Mouse (Mus musculus) myocyte (in vitro differentiated cells): ENCODE measurements around the gene Vstm5. TPM values are rescaled to one million over a fixed set of nuclear protein-coding genes. Genes with fewer than 3 reads are reported as not detected.

ENCODE experiments used
- H3K27me3 ChIP-seq: one replicate; pipeline ENCODE4 v1.6.1; 2011; ENCODE audit not compliant: control insufficient read depth, insufficient read depth, insufficient read length
- H3K36me3 ChIP-seq: one replicate; pipeline ENCODE4 v1.6.1; 2011; ENCODE audit not compliant: control insufficient read depth, insufficient read depth
- H3K4me2 ChIP-seq: one replicate; pipeline ENCODE4 v1.6.1; 2011; ENCODE audit warnings: low read depth, control low read depth
- H3K4me3 ChIP-seq: one replicate; pipeline ENCODE4 v1.5.1; 2011; ENCODE audit warnings: mild to moderate bottlenecking, control low read depth, moderate library complexity
- H3K79me2 ChIP-seq: one replicate; pipeline ENCODE4 v1.6.1; 2011; ENCODE audit not compliant: control insufficient read depth, insufficient read depth
- H3ac ChIP-seq: one replicate; pipeline ENCODE4 v1.6.1; 2011; ENCODE audit not compliant: control insufficient read depth, insufficient read length
- CEBPB ChIP-seq: IDR thresholded peaks from 2 replicates; pipeline ENCODE4 v1.6.1; 2011; ENCODE audit warnings: mild to moderate bottlenecking, moderate library complexity; ENCODE audit not compliant: poor library complexity, insufficient read depth, severe bottlenecking
- E2F4 ChIP-seq: IDR thresholded peaks from one replicate; pipeline ENCODE4 v1.6.1; 2011; ENCODE audit warnings: mild to moderate bottlenecking, control low read depth, moderate library complexity; ENCODE audit not compliant: insufficient read depth
- MAX ChIP-seq: IDR thresholded peaks from one replicate; pipeline ENCODE4 v1.6.1; 2011; ENCODE audit warnings: low read depth, mild to moderate bottlenecking, control low read depth
- MYOD1 ChIP-seq, 3 experiments: IDR thresholded peaks; one replicate each; pipeline ENCODE4 v1.6.1; 2011; ENCODE audit warnings: control low read depth in 2 of 3, low read depth in 2 of 3, mild to moderate bottlenecking in 2 of 3, moderate library complexity in 1 of 3; ENCODE audit not compliant: insufficient read length in 2 of 3, control insufficient read depth in 1 of 3
- MYOG ChIP-seq, 3 experiments: IDR thresholded peaks; one replicate each; pipeline ENCODE4 v1.6.1; 2011; ENCODE audit warnings: control low read depth in 2 of 3, low read depth in 2 of 3, mild to moderate bottlenecking in 2 of 3; ENCODE audit not compliant: insufficient read length in 2 of 3, control insufficient read depth in 1 of 3, insufficient read depth in 1 of 3
- POLR2A ChIP-seq: IDR thresholded peaks from one replicate; pipeline ENCODE4 v1.6.1; 2011; ENCODE audit warnings: low read depth, mild to moderate bottlenecking, control low read depth, moderate library complexity; ENCODE audit not compliant: insufficient read length
- POLR2AphosphoS2 ChIP-seq: IDR thresholded peaks from one replicate; pipeline ENCODE4 v1.6.1; 2011; ENCODE audit warnings: low read depth, control low read depth; ENCODE audit not compliant: insufficient read length
- REST ChIP-seq: IDR thresholded peaks from one replicate; pipeline ENCODE4 v1.6.1; 2011; ENCODE audit warnings: mild to moderate bottlenecking, control low read depth, moderate library complexity; ENCODE audit not compliant: insufficient read depth, insufficient read length
- SRF ChIP-seq: IDR thresholded peaks from one replicate; pipeline ENCODE4 v1.6.1; 2011; ENCODE audit warnings: low read depth; ENCODE audit not compliant: control insufficient read depth, insufficient read length
- TCF12 ChIP-seq: IDR thresholded peaks from one replicate; pipeline ENCODE4 v1.6.1; 2011; ENCODE audit warnings: mild to moderate bottlenecking, control low read depth; ENCODE audit not compliant: poor library complexity, insufficient read depth, severe bottlenecking
- TCF3 ChIP-seq: IDR thresholded peaks from one replicate; pipeline ENCODE4 v1.6.1; 2011; ENCODE audit warnings: low read depth, control low read depth; ENCODE audit not compliant: insufficient read length
- USF1 ChIP-seq: IDR thresholded peaks from one replicate; pipeline ENCODE4 v1.6.1; 2011; ENCODE audit warnings: low read depth, mild to moderate bottlenecking, control low read depth, moderate library complexity
- polyA plus RNA-seq: library from polyadenylated mRNA; unstranded; fragments of >200 nt; fragmentation: generic; extraction: Trizol; gene quantifications from one replicate; pipeline ENCODE4 v1.2.1, GENCODE M21; 2012; ENCODE audit warnings: missing spikeins

Vstm5 gene
- polyA plus RNA-seq, 1 experiment: not detected

DNA sequence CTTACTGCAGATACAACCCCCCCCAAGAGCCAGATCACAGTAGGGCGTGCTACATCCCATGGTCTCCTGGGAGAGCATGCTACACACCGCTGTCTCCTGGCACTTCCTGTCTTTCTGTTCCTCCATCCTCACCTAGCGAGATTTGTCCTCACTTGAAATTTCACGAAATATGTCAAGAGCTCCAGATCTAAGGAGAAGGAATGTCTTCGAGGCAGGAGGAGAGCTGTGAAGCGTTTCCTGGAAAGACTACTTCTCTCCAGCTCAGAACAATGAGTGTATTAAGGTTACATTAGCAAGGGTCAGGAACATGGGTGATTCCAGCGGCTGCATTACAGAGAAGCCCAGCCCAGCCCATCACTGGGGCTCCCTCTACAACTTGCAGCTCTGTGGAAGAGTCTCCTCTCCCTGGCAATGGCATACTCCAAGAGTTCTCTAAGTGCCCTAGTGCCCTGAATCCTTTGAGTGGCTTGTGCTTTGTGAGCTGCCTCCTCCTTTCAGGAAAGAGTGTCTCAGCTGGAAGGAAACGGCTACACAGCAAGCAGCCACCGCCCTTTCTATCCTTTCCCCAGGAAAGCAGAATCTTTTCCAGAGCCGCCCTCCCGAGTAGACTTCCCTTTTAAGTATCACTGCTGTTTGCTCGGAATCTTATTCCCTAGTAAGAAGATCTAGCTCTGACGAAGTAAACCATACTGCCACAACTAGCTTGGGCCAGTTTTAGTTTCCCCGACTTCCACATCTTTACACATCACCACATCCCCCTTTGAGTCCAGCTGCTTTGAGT lies 1.1 kb upstream of the Vstm5 start:
- H3K36me3 ChIP-seq: no peaks in the 10 kb centered on the region
- H3K79me2 ChIP-seq: no peaks in the 10 kb centered on the region
- no peaks in the 10 kb centered on the region for H3K27me3 ChIP-seq
- no peak overlapping the region for H3K4me3 ChIP-seq
- no peak overlapping the region for H3K4me2 ChIP-seq
- TF ChIP-seq TCF3 (no peak), CEBPB (no peak), MYOD1 (IDR thresholded peaks at IDR 0.05; ENCODE audit: control insufficient read depth in 1 of 3, insufficient read length in 2 of 3, low read depth in 2 of 3) (no peak), E2F4 (no peak), USF1 (no peak), REST (no peak), SRF (no peak), MYOG (IDR thresholded peaks at IDR 0.05; ENCODE audit: control insufficient read depth in 1 of 3, insufficient read depth in 1 of 3, insufficient read length in 2 of 3, low read depth in 2 of 3) (no peak)
- no peak overlapping the region for H3ac ChIP-seq

DNA sequence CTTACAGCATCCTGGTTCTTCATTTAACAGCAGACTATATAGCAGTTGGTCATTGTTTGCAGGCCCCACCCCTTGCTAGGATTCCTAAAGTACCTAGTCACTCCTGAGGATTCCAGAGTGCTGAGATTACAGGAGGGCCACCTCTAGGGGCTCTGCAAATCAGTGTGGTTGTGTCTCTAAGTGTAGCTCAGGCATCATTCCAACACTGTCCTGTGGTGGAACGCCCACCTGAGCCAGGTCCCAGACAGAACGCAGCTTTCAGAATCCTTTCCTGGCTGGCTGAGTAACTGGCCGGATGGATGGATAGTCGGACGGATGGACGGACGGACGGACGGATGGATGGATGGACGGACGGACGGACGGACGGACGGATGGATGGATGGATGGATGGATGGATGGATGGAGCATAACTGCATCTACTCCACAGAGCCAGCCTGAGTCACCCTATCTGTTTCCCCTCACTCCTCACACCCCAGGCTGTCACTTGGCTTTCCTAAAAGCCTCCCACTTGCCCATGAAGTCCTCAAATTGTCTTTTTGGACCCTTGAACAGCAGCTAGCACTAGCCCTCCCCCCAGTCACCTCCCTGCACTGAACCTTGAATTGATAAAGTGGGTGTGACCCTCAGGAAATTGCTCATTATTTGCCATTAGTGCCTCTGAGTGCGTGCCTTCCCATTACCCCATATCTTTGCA lies 401 bp upstream of the Vstm5 start:
- Histone ChIP-seq H3K4me2 (no peak overlapping the region), H3ac (no peak overlapping the region), H3K27me3 (peaks cover 1% of the 10 kb centered on the region), H3K4me3 (no peak overlapping the region), H3K79me2 (no peaks in the 10 kb centered on the region), H3K36me3 (no peaks in the 10 kb centered on the region)
- TF ChIP-seq TCF12: no peak
- no peak for TF ChIP-seq REST
- no peak for TF ChIP-seq SRF
- no peak for TF ChIP-seq CEBPB
- no peak for TF ChIP-seq E2F4
- no peak for TF ChIP-seq POLR2AphosphoS2
- TF ChIP-seq POLR2A: no peak
- TF ChIP-seq MYOG (IDR thresholded peaks at IDR 0.05; ENCODE audit: control insufficient read depth in 1 of 3, insufficient read depth in 1 of 3, insufficient read length in 2 of 3, low read depth in 2 of 3): no peak
- no peak for TF ChIP-seq USF1

DNA sequence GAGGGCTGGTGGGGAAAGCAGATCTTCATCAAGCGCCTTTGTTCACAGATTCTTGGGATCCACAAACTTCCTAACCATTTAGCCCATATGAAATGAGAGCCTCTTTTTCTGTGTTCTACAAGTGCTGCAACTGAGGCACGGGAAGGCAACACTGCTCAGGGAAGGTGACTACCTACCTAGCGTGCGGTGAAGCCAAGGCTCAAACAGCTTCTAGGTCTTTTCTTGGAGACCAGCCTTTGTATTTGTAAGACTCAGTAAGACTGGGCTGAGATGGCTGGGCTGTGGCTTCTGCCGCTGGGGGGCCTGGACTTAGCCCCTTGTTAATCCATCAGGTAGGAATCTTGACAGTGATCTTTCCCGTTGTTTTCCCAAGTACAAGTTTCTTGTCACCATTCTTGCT lies 1.2 kb downstream of the Vstm5 start:
- TF ChIP-seq POLR2AphosphoS2: no peak
- no peak for TF ChIP-seq SRF
- TF ChIP-seq TCF3: no peak
- Histone ChIP-seq H3K27me3 (peaks cover 4% of the 10 kb centered on the region), H3K36me3 (no peaks in the 10 kb centered on the region), H3K79me2 (no peaks in the 10 kb centered on the region), H3K4me3 (no peak overlapping the region), H3K4me2 (no peak overlapping the region), H3ac (no peak overlapping the region)

DNA sequence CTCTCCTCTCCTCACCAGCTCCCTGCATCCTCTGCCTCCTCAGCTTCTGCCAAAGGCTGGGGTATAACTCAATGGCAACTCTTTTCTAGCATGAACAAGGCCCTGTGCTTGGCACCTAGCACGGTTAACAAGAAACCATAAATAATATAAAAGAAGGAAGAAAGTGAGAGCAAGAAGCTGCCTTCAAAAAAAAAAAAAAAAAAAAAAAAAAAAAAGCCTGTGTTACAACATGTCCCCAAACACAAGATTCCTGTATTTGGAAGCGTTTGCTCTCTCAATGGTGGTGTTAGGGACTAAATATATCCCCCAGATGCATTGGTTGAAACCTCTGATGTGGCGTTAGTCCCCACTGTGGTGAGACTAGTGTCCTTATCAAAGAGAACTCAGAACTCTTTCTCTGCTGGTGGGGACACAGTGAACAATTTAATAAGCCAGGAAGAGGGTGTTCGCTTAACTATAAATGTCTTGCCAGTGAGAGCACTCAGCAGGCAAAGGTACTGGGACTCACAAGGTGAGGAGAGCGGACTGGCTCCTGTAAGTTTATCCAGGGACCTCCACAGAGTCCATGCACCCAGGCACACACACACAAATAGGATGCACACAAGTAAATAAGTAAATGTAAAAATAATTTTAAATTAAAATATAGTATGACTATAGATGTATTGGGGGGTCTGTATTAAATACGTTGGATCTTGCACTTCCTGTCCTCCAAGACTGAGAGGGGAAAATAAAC lies 2.2 kb downstream of the Vstm5 start:
- TF ChIP-seq MAX: no peak
- TF ChIP-seq CEBPB: no peak
- TF ChIP-seq MYOG (IDR thresholded peaks at IDR 0.05; ENCODE audit: control insufficient read depth in 1 of 3, insufficient read depth in 1 of 3, insufficient read length in 2 of 3, low read depth in 2 of 3): no peak
- TF ChIP-seq SRF: no peak
- TF ChIP-seq REST: no peak
- no peak for TF ChIP-seq MYOD1 (IDR thresholded peaks at IDR 0.05; ENCODE audit: control insufficient read depth in 1 of 3, insufficient read length in 2 of 3, low read depth in 2 of 3)
- no peak for TF ChIP-seq USF1
- TF ChIP-seq E2F4: no peak
- TF ChIP-seq POLR2A: no peak
- TF ChIP-seq POLR2AphosphoS2: no peak
- no peak for TF ChIP-seq TCF3
- TF ChIP-seq TCF12: no peak
- no peak overlapping the region for H3K4me2 ChIP-seq
- H3K79me2 ChIP-seq: no peaks in the 10 kb centered on the region
- no peak overlapping the region for H3ac ChIP-seq
- no peak overlapping the region for H3K4me3 ChIP-seq
- peaks cover 12% of the 10 kb centered on the region for H3K27me3 ChIP-seq
- no peaks in the 10 kb centered on the region for H3K36me3 ChIP-seq

DNA sequence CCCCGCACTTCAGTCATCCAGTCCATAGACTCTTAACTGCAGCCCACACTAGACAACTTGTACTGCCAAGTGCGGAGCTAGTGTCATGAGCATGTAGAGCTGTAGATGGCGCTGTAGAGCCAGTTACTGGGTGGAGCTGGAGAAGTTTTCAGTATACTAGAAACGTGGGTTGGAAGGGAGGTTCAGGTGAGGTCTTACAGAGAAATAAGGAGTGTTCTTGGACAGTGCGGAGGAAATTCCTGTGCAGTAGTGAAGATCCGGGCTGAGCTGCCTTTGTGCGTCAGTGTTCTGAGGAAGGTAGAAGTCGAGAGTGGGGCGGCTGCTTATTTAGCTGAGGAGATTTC lies 2.7 kb downstream of the Vstm5 start:
- Histone ChIP-seq H3K79me2 (no peaks in the 10 kb centered on the region), H3K4me3 (no peak overlapping the region), H3K36me3 (no peaks in the 10 kb centered on the region), H3K4me2 (no peak overlapping the region), H3K27me3 (peaks cover 12% of the 10 kb centered on the region), H3ac (no peak overlapping the region)
- TF ChIP-seq E2F4 (no peak), CEBPB (no peak), MAX (no peak), MYOG (IDR thresholded peaks at IDR 0.05; ENCODE audit: control insufficient read depth in 1 of 3, insufficient read depth in 1 of 3, insufficient read length in 2 of 3, low read depth in 2 of 3) (no peak), POLR2A (no peak), POLR2AphosphoS2 (no peak), SRF (no peak), REST (no peak), USF1 (no peak), TCF12 (no peak)
